ENCODE assay signal across 10 mouse cellular contexts in genomic region chr11:61300716-61301392, GRCm38 (mm10). TPM values are rescaled to one million over a fixed set of nuclear protein-coding genes. Genes with fewer than 3 reads are reported as not detected.
DNase-seq lines count a peak whose midpoint lies in the region; ATAC-seq and TF ChIP-seq lines count a peak whose summit lies in the region.
"Had no signal": no experiment of that assay in that cellular context is flagged by ENCODE, and none has a peak within 500 bp of the region (broad histone marks: within the 10 kb centered on the region; RNA-seq: fewer than 3 reads in every experiment).

No protein-coding gene starts in this region.

- H3K27me3 ChIP-seq in G1E (ENCODE audit: insufficient read depth, low read length), result peaks cover 24% of the 10 kb centered on the region
- peaks cover under 1% of the 10 kb centered on the region; the same call in 1 of the 2 replicates for H3K27me3 ChIP-seq in liver, adult 2 months (ENCODE audit: control insufficient read depth, insufficient read depth, low read length)

- no peaks in the 10 kb centered on the region for H3K36me3 ChIP-seq in G1E (replicated peaks)
- H3K36me3 ChIP-seq in liver, adult 2 months (ENCODE audit: control insufficient read depth, insufficient read depth, low read length), result no peaks in the 10 kb centered on the region

- peak overlapping the region; percentile 30; the same call in 1 of the 2 replicates for H3K4me3 ChIP-seq in G1E (ENCODE audit: low read depth, low read length)
- H3K4me3 ChIP-seq in liver, adult 2 months (ENCODE audit: insufficient read depth, low read depth, low read length), result peak overlapping the region; percentile 51

- no peak for ATAC-seq in G1E (ENCODE audit: extremely low read depth, insufficient number of reproducible peaks, low FRiP score, poor library complexity, severe bottlenecking)
- ATAC-seq in CD4-positive, CD25-positive, alpha-beta regulatory T cell, adult 4 months, result no peak
- no peak for ATAC-seq in megakaryocyte progenitor cell, adult 5-6 weeks (replicated peaks; ENCODE audit: poor library complexity)

- no peak for TF ChIP-seq POLR2A in liver, adult 2 months (IDR thresholded peaks at IDR 0.05; ENCODE audit: extremely low read depth, insufficient read depth, low read length)

- no peak overlapping the region; the same call in 1 of the 2 replicates for H3K27ac ChIP-seq in liver, adult 2 months (replicated peaks; ENCODE audit: insufficient read depth, low read depth, low read length)

- intact Hi-C loops in heart, postnatal 14 days (cut with DNase I), result no loop called here

- no peak for DNase-seq in G1E (ENCODE audit: low spot score)
- peak; percentile 30 for DNase-seq in adrenal gland, postnatal 25 days
- DNase-seq in heart, postnatal 14 days, result peak; percentile 31 to 39
- DNase-seq in liver, adult 2 months (ENCODE audit: extremely low read depth, low read depth, low spot score), result peak; percentile 9
- DNase-seq in testis, postnatal 10 days (ENCODE audit: low spot score), result peak; percentile 62
- DNase-seq in layer of hippocampus, adult 9-10 months (ENCODE audit: low spot score), result no peak

- H3K9ac ChIP-seq in liver, adult 2 months (ENCODE audit: low read depth, low read length), result peak overlapping the region; percentile 63

- no peaks in the 10 kb centered on the region for H3K9me3 ChIP-seq in G1E (replicated peaks)

- no peak for TF ChIP-seq CTCF in G1E (IDR thresholded peaks at IDR 0.05; ENCODE audit: low read depth, low read length)
- TF ChIP-seq CTCF in liver, adult 2 months (IDR thresholded peaks at IDR 0.05; ENCODE audit: low read depth, low read length), result no peak

- WGBS in liver, adult 2 months, result 61% methylated on average over 15 of the region's 16 CpGs

- H3K79me2 ChIP-seq in liver, adult 2 months (ENCODE audit: control insufficient read depth, insufficient read depth, low read length), result no peaks in the 10 kb centered on the region

- peaks cover 3% of the 10 kb centered on the region; the same call in 1 of the 2 replicates for H3K4me1 ChIP-seq in G1E (ENCODE audit: insufficient read depth, low read depth, low read length)
- no peaks in the 10 kb centered on the region for H3K4me1 ChIP-seq in liver, adult 2 months (ENCODE audit: control insufficient read depth, insufficient read depth, low read length)

RNA-seq across cellular contexts. Expression of gene Aldh3a2, which starts 33.6 kb away (rescaled TPM):
- total RNA-seq in G1E (2014; fragmentation: Nextera tagmentation) (23.0 and 26.0 TPM in 2 replicates), G1E (2017) (22.1 and 27.0 TPM in 2 replicates)
- polyA plus RNA-seq in G1E (2012), result 3.0 and 3.7 TPM in 2 replicates
- total RNA-seq in adrenal gland, postnatal 25 days (2021), result 54.9 and 69.0 TPM in 2 replicates
- total RNA-seq in heart, postnatal 14 days (2021), result 10 to 100 TPM; 37.3 to 38.4 TPM
- total RNA-seq in liver, adult 2 months (2014; rRNA removed), result 229 and 294 TPM in 2 replicates
- polyA plus RNA-seq in liver, adult 2 months (2012; rRNA removed), result 251 and 399 TPM in 2 replicates
- polyA plus RNA-seq in CD4-positive, CD25-positive, alpha-beta regulatory T cell, adult 4 months (2017; shearing (Covaris generic)), result 10 to 100 TPM; 35.8 to 49.3 TPM
- 20.2 and 25.5 TPM in 2 replicates for total RNA-seq in megakaryocyte progenitor cell, adult 5-6 weeks (2015)
- total RNA-seq in megakaryocyte progenitor cell, adult 5-6 weeks (2017), result 17.3 and 17.6 TPM in 2 replicates

RNA-seq across cellular contexts. Expression of gene Slc47a2, which starts 41.8 kb away (rescaled TPM):
- not detected in 2 replicates for total RNA-seq in G1E (2014; fragmentation: Nextera tagmentation)
- not detected in 2 replicates for total RNA-seq in G1E (2017)
- polyA plus RNA-seq in G1E (2012), result not detected in 2 replicates
- total RNA-seq in adrenal gland, postnatal 25 days (2021), result not detected in 2 replicates
- not detected for total RNA-seq in heart, postnatal 14 days (2021)
- total RNA-seq in liver, adult 2 months (2014; rRNA removed), result not detected in 2 replicates
- not detected in 2 replicates for polyA plus RNA-seq in liver, adult 2 months (2012; rRNA removed)
- not detected for polyA plus RNA-seq in CD4-positive, CD25-positive, alpha-beta regulatory T cell, adult 4 months (2017; shearing (Covaris generic))
- not detected in 2 replicates for total RNA-seq in megakaryocyte progenitor cell, adult 5-6 weeks (2015)
- total RNA-seq in megakaryocyte progenitor cell, adult 5-6 weeks (2017), result not detected in 2 replicates
- total RNA-seq: common myeloid progenitor, adult 5-6 weeks had no signal
- polyA plus RNA-seq: neural tube, embryonic 14.5 days had no signal

Comparison
In these comparisons a context has a peak if more than half of its experiments do, and no peak if none do; other contexts are left out.
1. DNase-seq: peak in adrenal gland, postnatal 25 days (single experiment), heart, postnatal 14 days (2 of 2), liver, adult 2 months (single experiment) and testis, postnatal 10 days (single experiment); none in G1E (single experiment) and layer of hippocampus, adult 9-10 months (single experiment).